22 mouse cellular contexts compared by ENCODE assay signal in genomic region chr1:73374531-73375375, GRCm38 (mm10).
DNase-seq lines count a peak whose midpoint lies in the region; ATAC-seq lines count a peak whose summit lies in the region.
"Had no signal": no experiment of that assay in that cellular context is flagged by ENCODE, and none has a peak within 500 bp of the region (broad histone marks: within the 10 kb centered on the region; RNA-seq: fewer than 3 reads in every experiment).

No protein-coding gene starts in this region.

- DNase-seq in frontal cortex, adult 2 months (ENCODE audit: extremely low spot score in 1 of 2, low spot score in 1 of 2), result no peak
- DNase-seq in kidney, adult 11 months, result peak; percentile 35
- DNase-seq in kidney, postnatal 4 days, result no peak
- DNase-seq in brain, adult 2 months (ENCODE audit: low read depth, low spot score), result peak; percentile 22
- DNase-seq in kidney, postnatal 36 days, result peak; percentile 37 to 69
- no peak for DNase-seq in layer of hippocampus, adult 9-10 months (ENCODE audit: low spot score)
- DNase-seq: cerebellum, adult 8-10 months; cerebellum, postnatal 25 days; forebrain, postnatal 0 days; heart, postnatal 14 days; layer of hippocampus, postnatal 36 days; left cerebral cortex, postnatal 4 days; liver, postnatal 0 days; lung, postnatal 4 days; right cerebral cortex, adult 18-20 months; thymus, adult 18-20 months; thymus, postnatal 25 days had no signal

- peak; percentile 73 for ATAC-seq in frontal cortex, adult (ENCODE audit: low TSS enrichment)
- ATAC-seq: forebrain, postnatal 0 days; hindbrain, embryonic 16.5 days; intestine, embryonic 16.5 days; liver, embryonic 12.5 days; liver, postnatal 0 days; Patski had no signal

Comparison
In these comparisons a context has a peak if more than half of its experiments do, and no peak if none do; other contexts are left out.
1. DNase-seq: peak in kidney, adult 11 months (single experiment), brain, adult 2 months (single experiment) and kidney, postnatal 36 days (2 of 2); none in frontal cortex, adult 2 months (0 of 2), kidney, postnatal 4 days (0 of 2) and layer of hippocampus, adult 9-10 months (single experiment).